Mouse (Mus musculus) myocyte (in vitro differentiated cells): Measurements from ENCODE around the gene Arhgap15. TPM values are rescaled to one million over a fixed set of nuclear protein-coding genes. Genes with fewer than 3 reads are reported as not detected.

Experiments used
- H3K27me3 ChIP-seq: one replicate; pipeline ENCODE4 v1.6.1; 2011; ENCODE audit not compliant: control insufficient read depth, insufficient read depth, insufficient read length
- H3K36me3 ChIP-seq: one replicate; pipeline ENCODE4 v1.6.1; 2011; ENCODE audit not compliant: control insufficient read depth, insufficient read depth
- H3K4me2 ChIP-seq: one replicate; pipeline ENCODE4 v1.6.1; 2011; ENCODE audit warnings: low read depth, control low read depth
- H3K4me3 ChIP-seq: one replicate; pipeline ENCODE4 v1.5.1; 2011; ENCODE audit warnings: mild to moderate bottlenecking, control low read depth, moderate library complexity
- H3K79me2 ChIP-seq: one replicate; pipeline ENCODE4 v1.6.1; 2011; ENCODE audit not compliant: control insufficient read depth, insufficient read depth
- H3ac ChIP-seq: one replicate; pipeline ENCODE4 v1.6.1; 2011; ENCODE audit not compliant: control insufficient read depth, insufficient read length
- CEBPB ChIP-seq: IDR thresholded peaks from 2 replicates; pipeline ENCODE4 v1.6.1; 2011; ENCODE audit warnings: mild to moderate bottlenecking, moderate library complexity; ENCODE audit not compliant: poor library complexity, insufficient read depth, severe bottlenecking
- E2F4 ChIP-seq: IDR thresholded peaks from one replicate; pipeline ENCODE4 v1.6.1; 2011; ENCODE audit warnings: mild to moderate bottlenecking, control low read depth, moderate library complexity; ENCODE audit not compliant: insufficient read depth
- MAX ChIP-seq: IDR thresholded peaks from one replicate; pipeline ENCODE4 v1.6.1; 2011; ENCODE audit warnings: low read depth, mild to moderate bottlenecking, control low read depth
- MYOD1 ChIP-seq, 3 experiments: IDR thresholded peaks; one replicate each; pipeline ENCODE4 v1.6.1; 2011; ENCODE audit warnings: control low read depth in 2 of 3, low read depth in 2 of 3, mild to moderate bottlenecking in 2 of 3, moderate library complexity in 1 of 3; ENCODE audit not compliant: insufficient read length in 2 of 3, control insufficient read depth in 1 of 3
- MYOG ChIP-seq, 3 experiments: IDR thresholded peaks; one replicate each; pipeline ENCODE4 v1.6.1; 2011; ENCODE audit warnings: control low read depth in 2 of 3, low read depth in 2 of 3, mild to moderate bottlenecking in 2 of 3; ENCODE audit not compliant: insufficient read length in 2 of 3, control insufficient read depth in 1 of 3, insufficient read depth in 1 of 3
- POLR2A ChIP-seq: IDR thresholded peaks from one replicate; pipeline ENCODE4 v1.6.1; 2011; ENCODE audit warnings: low read depth, mild to moderate bottlenecking, control low read depth, moderate library complexity; ENCODE audit not compliant: insufficient read length
- POLR2AphosphoS2 ChIP-seq: IDR thresholded peaks from one replicate; pipeline ENCODE4 v1.6.1; 2011; ENCODE audit warnings: low read depth, control low read depth; ENCODE audit not compliant: insufficient read length
- REST ChIP-seq: IDR thresholded peaks from one replicate; pipeline ENCODE4 v1.6.1; 2011; ENCODE audit warnings: mild to moderate bottlenecking, control low read depth, moderate library complexity; ENCODE audit not compliant: insufficient read depth, insufficient read length
- SRF ChIP-seq: IDR thresholded peaks from one replicate; pipeline ENCODE4 v1.6.1; 2011; ENCODE audit warnings: low read depth; ENCODE audit not compliant: control insufficient read depth, insufficient read length
- TCF12 ChIP-seq: IDR thresholded peaks from one replicate; pipeline ENCODE4 v1.6.1; 2011; ENCODE audit warnings: mild to moderate bottlenecking, control low read depth; ENCODE audit not compliant: poor library complexity, insufficient read depth, severe bottlenecking
- TCF3 ChIP-seq: IDR thresholded peaks from one replicate; pipeline ENCODE4 v1.6.1; 2011; ENCODE audit warnings: low read depth, control low read depth; ENCODE audit not compliant: insufficient read length
- USF1 ChIP-seq: IDR thresholded peaks from one replicate; pipeline ENCODE4 v1.6.1; 2011; ENCODE audit warnings: low read depth, mild to moderate bottlenecking, control low read depth, moderate library complexity
- polyA plus RNA-seq: library from polyadenylated mRNA; unstranded; fragments of >200 nt; fragmentation: generic; extraction: Trizol; gene quantifications from one replicate; pipeline ENCODE4 v1.2.1, GENCODE M21; 2012; ENCODE audit warnings: missing spikeins

The Arhgap15 gene
- polyA plus RNA-seq, 1 experiment, result not detected

GRCm38 (mm10) chr2:44389556-44389955 lies 640.9 kb downstream of the Arhgap15 start:
- H3K4me2 ChIP-seq, result no peak overlapping the region
- no peak overlapping the region for H3ac ChIP-seq
- H3K36me3 ChIP-seq, result no peaks in the 10 kb centered on the region
- H3K27me3 ChIP-seq, result no peaks in the 10 kb centered on the region
- H3K79me2 ChIP-seq, result no peaks in the 10 kb centered on the region
- no peak overlapping the region for H3K4me3 ChIP-seq
- no peak for TF ChIP-seq MYOG (IDR thresholded peaks at IDR 0.05; ENCODE audit: control insufficient read depth in 1 of 3, insufficient read depth in 1 of 3, insufficient read length in 2 of 3, low read depth in 2 of 3)
- no peak for TF ChIP-seq POLR2AphosphoS2
- no peak for TF ChIP-seq TCF3
- TF ChIP-seq POLR2A, result no peak
- no peak for TF ChIP-seq E2F4
- no peak for TF ChIP-seq USF1
- no peak for TF ChIP-seq TCF12
- TF ChIP-seq CEBPB, result no peak
- TF ChIP-seq SRF, result no peak
- TF ChIP-seq REST, result no peak
- TF ChIP-seq MAX, result no peak
- TF ChIP-seq MYOD1 (IDR thresholded peaks at IDR 0.05; ENCODE audit: control insufficient read depth in 1 of 3, insufficient read length in 2 of 3, low read depth in 2 of 3), result no peak

DNA sequence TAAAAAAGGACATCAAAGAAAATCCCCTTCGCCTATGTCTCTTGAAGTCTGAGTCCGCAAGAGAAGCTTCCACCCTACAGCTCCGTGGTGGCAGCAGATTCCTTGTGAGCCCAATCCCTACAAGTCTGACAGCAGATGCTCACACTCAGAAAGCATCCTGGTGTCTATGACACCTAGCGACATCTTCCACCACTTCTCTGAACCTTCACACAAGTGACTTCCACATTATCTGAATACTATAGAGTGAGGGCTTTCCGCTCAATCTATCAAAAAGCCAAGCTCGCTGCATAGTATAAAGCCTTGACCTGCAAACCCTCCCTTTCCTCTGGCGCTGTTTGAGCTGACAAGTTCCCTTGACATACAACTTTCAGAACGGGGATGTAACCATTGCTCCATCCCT lies 645.2 kb downstream of the Arhgap15 start:
- TF ChIP-seq REST, result no peak
- TF ChIP-seq POLR2AphosphoS2, result no peak
- no peak for TF ChIP-seq SRF
- TF ChIP-seq TCF12, result no peak
- no peak for TF ChIP-seq CEBPB
- TF ChIP-seq POLR2A, result no peak
- TF ChIP-seq E2F4, result no peak
- TF ChIP-seq USF1, result no peak
- TF ChIP-seq TCF3, result no peak
- TF ChIP-seq MYOD1 (IDR thresholded peaks at IDR 0.05; ENCODE audit: control insufficient read depth in 1 of 3, insufficient read length in 2 of 3, low read depth in 2 of 3), result no peak
- no peak for TF ChIP-seq MAX
- Histone ChIP-seq H3K79me2 (no peaks in the 10 kb centered on the region), H3K27me3 (no peaks in the 10 kb centered on the region), H3ac (no peak overlapping the region), H3K36me3 (no peaks in the 10 kb centered on the region), H3K4me3 (no peak overlapping the region), H3K4me2 (no peak overlapping the region)

- Histone ChIP-seq H3ac (no peak overlapping the region), H3K4me3 (no peak overlapping the region), H3K4me2 (no peak overlapping the region), H3K27me3 (no peaks in the 10 kb centered on the region), H3K79me2 (no peaks in the 10 kb centered on the region), H3K36me3 (no peaks in the 10 kb centered on the region)
- TF ChIP-seq REST (no peak), MAX (no peak), MYOG (IDR thresholded peaks at IDR 0.05; ENCODE audit: control insufficient read depth in 1 of 3, insufficient read depth in 1 of 3, insufficient read length in 2 of 3, low read depth in 2 of 3) (no peak), USF1 (no peak), TCF3 (no peak), SRF (no peak), POLR2AphosphoS2 (no peak), POLR2A (no peak), MYOD1 (IDR thresholded peaks at IDR 0.05; ENCODE audit: control insufficient read depth in 1 of 3, insufficient read length in 2 of 3, low read depth in 2 of 3) (no peak), E2F4 (no peak), TCF12 (no peak), CEBPB (no peak)
These were observed 646.4 kb downstream of the Arhgap15 start for GRCm38 (mm10) chr2:44394956-44395501.

GRCm38 (mm10) chr2:44395577-44395976 lies 647.0 kb downstream of the Arhgap15 start:
- Histone ChIP-seq H3K36me3 (no peaks in the 10 kb centered on the region), H3K79me2 (no peaks in the 10 kb centered on the region), H3K4me3 (no peak overlapping the region), H3K4me2 (no peak overlapping the region), H3ac (no peak overlapping the region), H3K27me3 (no peaks in the 10 kb centered on the region)
- TF ChIP-seq REST, result no peak
- no peak for TF ChIP-seq POLR2A
- no peak for TF ChIP-seq MAX
- no peak for TF ChIP-seq MYOD1 (IDR thresholded peaks at IDR 0.05; ENCODE audit: control insufficient read depth in 1 of 3, insufficient read length in 2 of 3, low read depth in 2 of 3)
- TF ChIP-seq TCF3, result no peak
- no peak for TF ChIP-seq CEBPB
- no peak for TF ChIP-seq E2F4
- no peak for TF ChIP-seq SRF
- TF ChIP-seq MYOG (IDR thresholded peaks at IDR 0.05; ENCODE audit: control insufficient read depth in 1 of 3, insufficient read depth in 1 of 3, insufficient read length in 2 of 3, low read depth in 2 of 3), result no peak
- no peak for TF ChIP-seq USF1
- TF ChIP-seq TCF12, result no peak
- TF ChIP-seq POLR2AphosphoS2, result no peak
